Mouse (Mus musculus): ENCODE measurements around the gene Tm7sf2.
"Not testable (repeated sequence)": the region's sequence is repeated elsewhere in the genome, so short reads cannot be mapped to it uniquely, and the experiment has no call there.

Gene Tm7sf2

GRCm38 (mm10) chr19:6045366-6046293 is 22.5 kb downstream of the Tm7sf2 start:
- no peak for DNase-seq (ENCODE audit: extremely low read depth, low read depth, low spot score)

GRCm38 (mm10) chr19:6044102-6044501 is 24.1 kb downstream of the Tm7sf2 start:
- DNase-seq (ENCODE audit: extremely low read depth, low read depth, low spot score): not testable (repeated sequence)

GRCm38 (mm10) chr19:6042293-6042692 is 25.9 kb downstream of the Tm7sf2 start:
- no peak for DNase-seq (ENCODE audit: extremely low read depth, low read depth, low spot score)

- no peak for DNase-seq (ENCODE audit: extremely low read depth, low read depth, low spot score)
These were observed 28.2 kb downstream of the Tm7sf2 start for GRCm38 (mm10) chr19:6040002-6040401.

GRCm38 (mm10) chr19:6038326-6038725 is 29.8 kb downstream of the Tm7sf2 start:
- DNase-seq (ENCODE audit: extremely low read depth, low read depth, low spot score): no peak

GRCm38 (mm10) chr19:6037695-6038094 is 30.5 kb downstream of the Tm7sf2 start:
- no peak for DNase-seq (ENCODE audit: extremely low read depth, low read depth, low spot score)

- DNase-seq (ENCODE audit: extremely low read depth, low read depth, low spot score): no peak
These were observed 32.1 kb downstream of the Tm7sf2 start for GRCm38 (mm10) chr19:6035966-6036585.

- no peak for DNase-seq (ENCODE audit: extremely low read depth, low read depth, low spot score)
These were observed 37.5 kb downstream of the Tm7sf2 start for GRCm38 (mm10) chr19:6030520-6031280.

- no peak for DNase-seq (ENCODE audit: extremely low read depth, low read depth, low spot score)
These were observed 38.7 kb downstream of the Tm7sf2 start for GRCm38 (mm10) chr19:6029426-6029825.

GRCm38 (mm10) chr19:6028991-6029390 is 39.2 kb downstream of the Tm7sf2 start:
- no peak for DNase-seq (ENCODE audit: extremely low read depth, low read depth, low spot score)

- DNase-seq (ENCODE audit: extremely low read depth, low read depth, low spot score): no peak
These were observed 44.2 kb downstream of the Tm7sf2 start for GRCm38 (mm10) chr19:6023930-6024329.

GRCm38 (mm10) chr19:6023059-6023458 is 45.1 kb downstream of the Tm7sf2 start:
- DNase-seq (ENCODE audit: extremely low read depth, low read depth, low spot score): no peak

GRCm38 (mm10) chr19:6020276-6020675 is 47.9 kb downstream of the Tm7sf2 start:
- DNase-seq (ENCODE audit: extremely low read depth, low read depth, low spot score): no peak

GRCm38 (mm10) chr19:6018142-6019089 is 49.8 kb downstream of the Tm7sf2 start:
- no peak for DNase-seq (ENCODE audit: extremely low read depth, low read depth, low spot score)

GRCm38 (mm10) chr19:6016532-6016931 is 51.6 kb downstream of the Tm7sf2 start:
- no peak for DNase-seq (ENCODE audit: extremely low read depth, low read depth, low spot score)

- DNase-seq (ENCODE audit: extremely low read depth, low read depth, low spot score): no peak
These were observed 52.5 kb downstream of the Tm7sf2 start, which contains the start of gene Capn1 for GRCm38 (mm10) chr19:6015511-6016315. Gene Capn1, minus strand, starts transcription at chr19:6015897.

- no peak for DNase-seq (ENCODE audit: extremely low read depth, low read depth, low spot score)
These were observed 53.1 kb downstream of the Tm7sf2 start for GRCm38 (mm10) chr19:6014991-6015510.

- DNase-seq (ENCODE audit: extremely low read depth, low read depth, low spot score): no peak
These were observed 54.5 kb downstream of the Tm7sf2 start for GRCm38 (mm10) chr19:6013691-6014090.

Data from fat pad, adult 2 months (tissue).